Mouse (Mus musculus) brain, embryonic 14.5 days (tissue): ENCODE measurements around the gene Vmn1r135. TPM values are rescaled to one million over a fixed set of nuclear protein-coding genes. Genes with fewer than 3 reads are reported as not detected.
"Not testable (repeated sequence)": the region's sequence is repeated elsewhere in the genome, so short reads cannot be mapped to it uniquely, and the experiment has no call there.

Experiments used
- DNase-seq: peaks from one replicate; pipeline ENCODE4 v3.0.0-alpha.2; 2011; ENCODE audit warnings: low read depth
- polyA plus RNA-seq: library from polyadenylated mRNA; depleted of rRNA; stranded (reverse); fragments of >200 nt; gene quantifications from 2 replicates; pipeline ENCODE4 v1.2.3, GENCODE M21; 2012; rRNA removed

The Vmn1r135 gene
- polyA plus RNA-seq, result not detected in 2 replicates

DNA sequence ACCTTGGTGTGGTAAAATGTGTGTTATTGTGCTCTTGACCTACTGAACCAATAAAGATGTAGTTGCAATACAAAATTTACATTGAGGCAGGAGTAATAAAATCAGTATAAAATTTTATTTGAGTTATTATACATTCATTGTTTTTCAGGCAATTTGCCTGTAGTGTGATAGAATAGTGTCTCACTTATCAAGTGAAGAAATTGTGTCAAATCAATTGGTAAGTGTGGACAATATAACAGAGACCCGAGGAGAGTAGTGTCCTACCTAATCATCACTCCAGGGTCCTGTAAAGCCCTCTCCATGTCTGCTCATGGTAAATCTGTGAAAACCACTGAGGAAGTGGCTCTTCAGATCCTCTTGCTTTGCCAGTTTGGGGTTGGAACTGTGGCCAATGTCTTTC, at the start of gene Vmn1r135:
TSS of gene Vmn1r135 (plus strand) at position 301 of the 400 bp plus-strand sequence.
- DNase-seq, result not testable (repeated sequence)

DNA sequence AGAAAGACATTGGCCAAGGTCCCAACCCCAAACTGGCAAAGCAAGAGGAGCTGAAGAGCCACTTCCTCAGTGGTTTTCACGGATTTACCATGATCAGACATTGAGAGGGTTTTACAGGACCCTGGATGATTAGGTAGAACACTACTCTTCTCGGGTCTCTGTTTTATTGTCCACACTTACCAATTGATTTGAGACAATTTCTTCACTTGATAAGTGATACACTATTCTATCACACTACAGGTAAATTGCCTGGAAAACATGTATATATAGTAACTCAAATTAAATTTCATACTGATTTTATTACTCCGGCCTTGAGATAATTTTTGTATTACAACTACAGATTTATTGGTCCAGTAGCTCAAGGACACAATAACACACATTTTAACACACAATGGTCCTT, 35.5 kb upstream of the Vmn1r135 start, which contains the start of gene Gm4177:
TSS of gene Gm4177 (minus strand) at position 101 of the 400 bp plus-strand sequence.
- DNase-seq, result not testable (repeated sequence)

DNA sequence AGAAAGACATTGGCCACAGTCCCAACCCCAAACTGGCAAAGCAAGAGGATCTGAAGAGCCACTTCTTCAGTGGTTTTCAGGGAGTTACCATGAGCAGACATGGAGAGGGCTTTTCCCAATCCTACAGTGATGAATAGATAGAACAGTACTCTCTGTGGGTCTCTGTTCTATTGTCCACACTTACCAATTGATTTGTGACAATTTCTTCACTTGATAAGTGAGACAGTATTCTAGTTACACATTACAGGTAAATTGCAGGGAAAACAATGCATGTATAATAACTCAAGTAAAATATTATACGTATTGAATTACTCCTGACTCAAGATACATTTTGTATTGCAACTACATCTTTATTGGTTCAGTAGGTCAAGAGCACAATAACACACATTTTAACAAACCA, 12.0 kb downstream of the Vmn1r135 start, which contains the start of gene Gm5725:
TSS of gene Gm5725 (minus strand) at position 101 of the 400 bp plus-strand sequence.
- not testable (repeated sequence) for DNase-seq

Other genes starting within 250 kb of the Vmn1r135 start
- gene Vmn1r132, start 218.3 kb upstream of the Vmn1r135 start, polyA plus RNA-seq, result not detected in 2 replicates
- gene Gm4175, start 70.9 kb upstream of the Vmn1r135 start, polyA plus RNA-seq, result not detected in 2 replicates
- gene Gm4177, start 35.6 kb upstream of the Vmn1r135 start, polyA plus RNA-seq, result not detected in 2 replicates
- gene Gm5725, start 11.9 kb downstream of the Vmn1r135 start, polyA plus RNA-seq, result not detected in 2 replicates
- gene Gm5891, start 88.9 kb downstream of the Vmn1r135 start, polyA plus RNA-seq, result not detected in 2 replicates
- gene Vmn1r137, start 162.2 kb downstream of the Vmn1r135 start, polyA plus RNA-seq, result not detected in 2 replicates
- gene Vmn1r138, start 196.5 kb downstream of the Vmn1r135 start, polyA plus RNA-seq, result not detected in 2 replicates
- not detected in 2 replicates for gene Gm6176, start 224.0 kb downstream of the Vmn1r135 start, polyA plus RNA-seq
- gene Vmn1r139, start 236.7 kb downstream of the Vmn1r135 start, polyA plus RNA-seq, result not detected in 2 replicates